ENCODE assay signal across 8 mouse cellular contexts in the genomic region with DNA sequence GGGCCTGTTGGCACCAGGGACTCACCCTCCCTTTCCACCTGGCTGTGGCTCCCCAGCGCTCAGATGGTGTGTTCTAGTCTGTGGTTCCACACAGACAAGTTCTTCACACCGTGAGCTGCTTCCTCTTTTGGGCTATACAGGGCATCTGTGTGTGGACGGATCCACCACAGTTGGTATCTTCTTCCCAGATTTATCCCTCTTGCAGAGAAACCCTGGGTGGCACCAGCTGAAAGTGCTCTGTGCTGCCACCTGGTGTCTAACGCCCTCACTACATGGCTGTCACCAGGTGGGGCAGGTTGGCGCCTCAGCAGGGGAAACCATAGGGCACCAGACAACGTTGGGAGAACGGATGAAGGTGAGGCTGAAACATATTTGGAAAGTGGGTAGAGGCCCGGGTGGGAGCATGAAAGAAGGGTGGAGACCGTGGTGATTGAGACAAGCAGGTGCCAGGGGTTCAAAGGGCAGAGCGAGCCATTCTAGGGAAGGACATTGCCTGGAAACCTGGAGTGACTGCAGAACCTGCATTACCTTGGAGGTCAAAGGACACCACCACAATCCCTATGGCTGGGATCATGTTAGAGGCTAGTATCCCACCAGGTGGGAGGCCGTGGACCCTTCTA. TPM values are rescaled to one million over a fixed set of nuclear protein-coding genes. Genes with fewer than 3 reads are reported as not detected.
DNase-seq lines count a peak whose midpoint lies in the region; ATAC-seq and TF ChIP-seq lines count a peak whose summit lies in the region.

No protein-coding gene starts in this region.

- no peak overlapping the region for H3K9ac ChIP-seq in forebrain, embryonic 12.5 days
- H3K9ac ChIP-seq in intestine, embryonic 14.5 days (ENCODE audit: low read length) = no peak overlapping the region
- H3K9ac ChIP-seq in midbrain, embryonic 13.5 days (replicated peaks) = no peak overlapping the region

- H3K4me1 ChIP-seq in forebrain, embryonic 10.5 days = peaks cover 45% of the 10 kb centered on the region
- H3K4me1 ChIP-seq in forebrain, embryonic 12.5 days = peaks cover 44% of the 10 kb centered on the region
- peaks cover 16% of the 10 kb centered on the region for H3K4me1 ChIP-seq in intestine, embryonic 14.5 days (replicated peaks; ENCODE audit: control insufficient read depth, insufficient read depth, low read length)
- peaks cover 55% of the 10 kb centered on the region for H3K4me1 ChIP-seq in midbrain, embryonic 13.5 days (replicated peaks)
- H3K4me1 ChIP-seq in spleen, adult 2 months (ENCODE audit: control insufficient read depth, insufficient read depth, insufficient read length) = no peaks in the 10 kb centered on the region

- peak; percentile 93 for TF ChIP-seq CTCF in spleen, adult 2 months (IDR thresholded peaks at IDR 0.05; ENCODE audit: extremely low read depth, insufficient read depth, insufficient read length, insufficient replicate concordance)

- H3K27ac ChIP-seq in forebrain, embryonic 10.5 days = 0 out of 2 replicates have a peak overlapping the region, but pooled peaks have one; percentile 6
- no peak overlapping the region for H3K27ac ChIP-seq in forebrain, embryonic 12.5 days
- no peak overlapping the region for H3K27ac ChIP-seq in intestine, embryonic 14.5 days (ENCODE audit: low read depth)
- H3K27ac ChIP-seq in midbrain, embryonic 13.5 days = no peak overlapping the region
- H3K27ac ChIP-seq in spleen, adult 2 months (ENCODE audit: insufficient read depth, low read length) = no peak overlapping the region

- no peak for TF ChIP-seq POLR2A in spleen, adult 2 months (IDR thresholded peaks at IDR 0.05; ENCODE audit: low read depth, low read length)

- H3K9me3 ChIP-seq in forebrain, embryonic 10.5 days = no peaks in the 10 kb centered on the region
- H3K9me3 ChIP-seq in forebrain, embryonic 12.5 days = no peaks in the 10 kb centered on the region
- no peaks in the 10 kb centered on the region for H3K9me3 ChIP-seq in intestine, embryonic 14.5 days (ENCODE audit: control insufficient read depth, low read length)
- no peaks in the 10 kb centered on the region for H3K9me3 ChIP-seq in midbrain, embryonic 13.5 days

- H3K36me3 ChIP-seq in forebrain, embryonic 10.5 days (replicated peaks) = peaks cover 10% of the 10 kb centered on the region
- H3K36me3 ChIP-seq in forebrain, embryonic 12.5 days (replicated peaks) = no peaks in the 10 kb centered on the region
- 0 out of 2 replicates have a peak, but pooled peaks cover 4% of the 10 kb centered on the region for H3K36me3 ChIP-seq in intestine, embryonic 14.5 days (ENCODE audit: control insufficient read depth, insufficient read depth, low read length)
- peaks cover 8% of the 10 kb centered on the region for H3K36me3 ChIP-seq in midbrain, embryonic 13.5 days
- H3K36me3 ChIP-seq in spleen, adult 2 months (ENCODE audit: control insufficient read depth, insufficient read depth, low read length) = no peaks in the 10 kb centered on the region

- no peak; the same call in 1 of the 2 replicates for ATAC-seq in forebrain, embryonic 12.5 days (ENCODE audit: low FRiP score)
- ATAC-seq in intestine, embryonic 14.5 days (replicated peaks; ENCODE audit: low FRiP score, low TSS enrichment, low read depth) = peak; percentile 47
- peak; percentile 19; the same call in 1 of the 2 replicates for ATAC-seq in midbrain, embryonic 13.5 days

- whole genome bisulfite sequencing in forebrain, embryonic 10.5 days = 24% methylated on average over 11 of the region's 11 CpGs
- WGBS in forebrain, embryonic 12.5 days = 22% methylated on average over 11 of the region's 11 CpGs
- WGBS in intestine, embryonic 14.5 days = 26% methylated on average over 11 of the region's 11 CpGs
- 24% methylated on average over 11 of the region's 11 CpGs for WGBS in midbrain, embryonic 13.5 days
- WGBS in spleen, adult 2 months = 20% methylated on average over 11 of the region's 11 CpGs

- H3K4me2 ChIP-seq in forebrain, embryonic 12.5 days = no peak overlapping the region
- no peak overlapping the region for H3K4me2 ChIP-seq in intestine, embryonic 14.5 days (ENCODE audit: low read length)
- no peak overlapping the region for H3K4me2 ChIP-seq in midbrain, embryonic 13.5 days (replicated peaks)

- peak; percentile 71 for DNase-seq in forebrain, embryonic 10.5 days (ENCODE audit: extremely low spot score, low spot score)
- peak; percentile 95 for DNase-seq in cerebellum, adult 8-10 months
- DNase-seq in frontal cortex, adult 2 months (ENCODE audit: extremely low spot score in 1 of 2, low spot score in 1 of 2) = peak; percentile 70 to 95
- DNase-seq in intestine, embryonic 14.5 days (ENCODE audit: low spot score) = peak; percentile 94
- DNase-seq in left cerebral cortex, adult 8-10 months (ENCODE audit: low spot score in 2 of 2) = peak; percentile 53 to 91
- DNase-seq in spleen, adult 2 months (ENCODE audit: low read depth in 1 of 2, low spot score in 2 of 2) = peak; percentile 21 to 65

- peaks cover 23% of the 10 kb centered on the region for H3K27me3 ChIP-seq in forebrain, embryonic 10.5 days (ENCODE audit: poor library complexity, severe bottlenecking)
- H3K27me3 ChIP-seq in forebrain, embryonic 12.5 days = peaks cover 15% of the 10 kb centered on the region; the same call in 1 of the 2 replicates
- H3K27me3 ChIP-seq in intestine, embryonic 14.5 days (replicated peaks; ENCODE audit: control insufficient read depth, insufficient read depth, low read length) = no peaks in the 10 kb centered on the region
- H3K27me3 ChIP-seq in midbrain, embryonic 13.5 days = no peaks in the 10 kb centered on the region
- no peaks in the 10 kb centered on the region for H3K27me3 ChIP-seq in spleen, adult 2 months (ENCODE audit: control insufficient read depth, insufficient read depth, low read length)

- no peak overlapping the region for H3K4me3 ChIP-seq in forebrain, embryonic 10.5 days
- H3K4me3 ChIP-seq in forebrain, embryonic 12.5 days (replicated peaks) = no peak overlapping the region
- no peak overlapping the region for H3K4me3 ChIP-seq in intestine, embryonic 14.5 days (ENCODE audit: low read depth, low read length)
- H3K4me3 ChIP-seq in midbrain, embryonic 13.5 days (replicated peaks) = no peak overlapping the region
- no peak overlapping the region for H3K4me3 ChIP-seq in spleen, adult 2 months (ENCODE audit: extremely low read depth, insufficient read depth, insufficient read length)

RNA-seq across cellular contexts. Expression of a gene that starts 12.0 kb away (rescaled TPM):
- polyA plus RNA-seq in forebrain, embryonic 10.5 days (2016; fragmentation: Nextera tagmentation; extraction: Ambion mirVana) = 0.12 and 0.22 TPM in 2 replicates
- 0.41 and 0.49 TPM in 2 replicates for polyA plus RNA-seq in forebrain, embryonic 12.5 days (2016; fragmentation: Nextera tagmentation; extraction: Ambion mirVana)
- polyA plus RNA-seq in frontal cortex, adult 2 months (2012; rRNA removed) = 1.9 and 2.5 TPM in 2 replicates
- polyA plus RNA-seq in intestine, embryonic 14.5 days (2014; fragmentation: Nextera tagmentation; extraction: Ambion mirVana) = 1.5 and 2.1 TPM in 2 replicates
- total RNA-seq in left cerebral cortex, adult 8-10 months (2022) = 1 to 10 TPM; 2.4 to 8.0 (median 3.4) TPM
- polyA plus RNA-seq in midbrain, embryonic 13.5 days (2015; fragmentation: Nextera tagmentation; extraction: Ambion mirVana) = 0.46 and 0.90 TPM in 2 replicates
- 44.5 and 58.7 TPM in 2 replicates for polyA plus RNA-seq in spleen, adult 2 months (2012; rRNA removed)

Comparison
In these comparisons a context has a peak if more than half of its experiments do, and no peak if none do; other contexts are left out.
1. DNase-seq: peak in every context shown above with its lines; median percentile 95 in cerebellum, adult 8-10 months; 94 in intestine, embryonic 14.5 days; 82 in frontal cortex, adult 2 months; 72 in left cerebral cortex, adult 8-10 months; 71 in forebrain, embryonic 10.5 days; 43 in spleen, adult 2 months.
2. RNA of a gene that starts 12.0 kb away (polyA plus RNA-seq): 44.5 to 58.7 TPM in spleen, adult 2 months; 1.5 to 2.1 TPM in intestine, embryonic 14.5 days, 1.9 to 2.5 TPM in frontal cortex, adult 2 months, 0.46 to 0.90 TPM in midbrain, embryonic 13.5 days, 0.41 to 0.49 TPM in forebrain, embryonic 12.5 days and 0.12 to 0.22 TPM in forebrain, embryonic 10.5 days; every median in the first group is over 10 times any median in the second.